Mouse (Mus musculus): ENCODE data around the gene Adra2c. TPM values are rescaled to one million over a fixed set of nuclear protein-coding genes. Genes with fewer than 3 reads are reported as not detected.

Adra2c gene
- polyA plus RNA-seq (2015; fragmentation: Nextera tagmentation; extraction: Ambion mirVana): not detected in 2 replicates

GRCm38 (mm10) chr5:35278019-35278418 lies at the start of gene Adra2c:
Gene Adra2c (plus strand): TSS chr5:35278319.
- Histone ChIP-seq H3K9me3 (replicated peaks) (no peaks in the 10 kb centered on the region), H3K9ac (no peak within 1 kb of the TSS), H3K36me3 (replicated peaks) (no peaks in the 10 kb centered on the region), H3K4me2 (peak within 1 kb of the TSS; percentile 44), H3K4me1 (replicated peaks) (no peaks in the 10 kb centered on the region), H3K27ac (replicated peaks) (no peak within 1 kb of the TSS), H3K4me3 (replicated peaks) (peak within 1 kb of the TSS; percentile 26), H3K27me3 (peaks cover 74% of the 10 kb centered on the region)
- no peak for ATAC-seq (ENCODE audit: insufficient read depth)
- 30% methylated on average over 3 of the region's 3 CpGs for WGBS (ENCODE audit: insufficient replicate concordance)

- no peak overlapping the region for H3K27ac ChIP-seq (replicated peaks)
- WGBS (ENCODE audit: insufficient replicate concordance): 35% methylated on average over 4 of the region's 4 CpGs
- no peaks in the 10 kb centered on the region for H3K4me1 ChIP-seq (replicated peaks)
- no peaks in the 10 kb centered on the region for H3K36me3 ChIP-seq (replicated peaks)
- no peaks in the 10 kb centered on the region for H3K27me3 ChIP-seq
- no peak overlapping the region for H3K4me3 ChIP-seq (replicated peaks)
- no peak overlapping the region for H3K9ac ChIP-seq
- no peak overlapping the region for H3K4me2 ChIP-seq
- no peaks in the 10 kb centered on the region for H3K9me3 ChIP-seq (replicated peaks)
- no peak for ATAC-seq (ENCODE audit: insufficient read depth)
These were observed 45.0 kb upstream of the Adra2c start for GRCm38 (mm10) chr5:35233142-35233541.

GRCm38 (mm10) chr5:35237757-35238156 lies 40.4 kb upstream of the Adra2c start:
- Histone ChIP-seq H3K9me3 (replicated peaks) (no peaks in the 10 kb centered on the region), H3K27me3 (no peaks in the 10 kb centered on the region), H3K4me3 (replicated peaks) (no peak overlapping the region), H3K4me2 (no peak overlapping the region), H3K9ac (no peak overlapping the region), H3K27ac (replicated peaks) (no peak overlapping the region), H3K4me1 (replicated peaks) (no peaks in the 10 kb centered on the region), H3K36me3 (replicated peaks) (no peaks in the 10 kb centered on the region)
- WGBS (ENCODE audit: insufficient replicate concordance): 59% methylated on average over 4 of the region's 4 CpGs
- ATAC-seq (ENCODE audit: insufficient read depth): no peak

- no peaks in the 10 kb centered on the region for H3K36me3 ChIP-seq (replicated peaks)
- no peak overlapping the region for H3K4me3 ChIP-seq (replicated peaks)
- H3K9ac ChIP-seq: no peak overlapping the region
- 47% methylated on average over 2 of the region's 2 CpGs for WGBS (ENCODE audit: insufficient replicate concordance)
- no peak overlapping the region for H3K4me2 ChIP-seq
- no peaks in the 10 kb centered on the region for H3K27me3 ChIP-seq
- no peaks in the 10 kb centered on the region for H3K4me1 ChIP-seq (replicated peaks)
- H3K27ac ChIP-seq (replicated peaks): no peak overlapping the region
- H3K9me3 ChIP-seq (replicated peaks): no peaks in the 10 kb centered on the region
- ATAC-seq (ENCODE audit: insufficient read depth): no peak
These were observed 39.5 kb upstream of the Adra2c start for GRCm38 (mm10) chr5:35238627-35239026.

- Histone ChIP-seq H3K9ac (no peak overlapping the region), H3K4me3 (replicated peaks) (no peak overlapping the region), H3K27me3 (no peaks in the 10 kb centered on the region), H3K4me1 (replicated peaks) (no peaks in the 10 kb centered on the region), H3K27ac (replicated peaks) (no peak overlapping the region), H3K36me3 (replicated peaks) (no peaks in the 10 kb centered on the region), H3K4me2 (no peak overlapping the region), H3K9me3 (replicated peaks) (no peaks in the 10 kb centered on the region)
- WGBS (ENCODE audit: insufficient replicate concordance): 30% methylated on average over 3 of the region's 3 CpGs
- no peak for ATAC-seq (ENCODE audit: insufficient read depth)
These were observed 36.6 kb upstream of the Adra2c start for GRCm38 (mm10) chr5:35241556-35241955.

- no peak for ATAC-seq (ENCODE audit: insufficient read depth)
- H3K4me2 ChIP-seq: no peak overlapping the region
- no peaks in the 10 kb centered on the region for H3K36me3 ChIP-seq (replicated peaks)
- no peak overlapping the region for H3K4me3 ChIP-seq (replicated peaks)
- H3K27ac ChIP-seq (replicated peaks): no peak overlapping the region
- H3K4me1 ChIP-seq (replicated peaks): no peaks in the 10 kb centered on the region
- H3K9me3 ChIP-seq (replicated peaks): no peaks in the 10 kb centered on the region
- no peak overlapping the region for H3K9ac ChIP-seq
- no peaks in the 10 kb centered on the region for H3K27me3 ChIP-seq
- 3% methylated on average over 1 of the region's 1 CpGs for WGBS (ENCODE audit: insufficient replicate concordance)
These were observed 33.9 kb upstream of the Adra2c start for GRCm38 (mm10) chr5:35244204-35244603.

- ATAC-seq (ENCODE audit: insufficient read depth): no peak
- Histone ChIP-seq H3K27me3 (no peaks in the 10 kb centered on the region), H3K27ac (replicated peaks) (no peak overlapping the region), H3K9me3 (replicated peaks) (no peaks in the 10 kb centered on the region), H3K4me3 (replicated peaks) (no peak overlapping the region), H3K36me3 (replicated peaks) (no peaks in the 10 kb centered on the region), H3K4me1 (replicated peaks) (no peaks in the 10 kb centered on the region), H3K4me2 (no peak overlapping the region), H3K9ac (no peak overlapping the region)
- WGBS (ENCODE audit: insufficient replicate concordance): 46% methylated on average over 11 of the region's 11 CpGs
These were observed 32.4 kb upstream of the Adra2c start for GRCm38 (mm10) chr5:35245555-35246273.

GRCm38 (mm10) chr5:35254964-35255716 lies 23.0 kb upstream of the Adra2c start:
- ATAC-seq (ENCODE audit: insufficient read depth): no peak
- Histone ChIP-seq H3K4me3 (replicated peaks) (no peak overlapping the region), H3K36me3 (replicated peaks) (no peaks in the 10 kb centered on the region), H3K4me2 (no peak overlapping the region), H3K27ac (replicated peaks) (no peak overlapping the region), H3K9ac (no peak overlapping the region), H3K27me3 (no peaks in the 10 kb centered on the region), H3K4me1 (replicated peaks) (no peaks in the 10 kb centered on the region), H3K9me3 (replicated peaks) (no peaks in the 10 kb centered on the region)
- 37% methylated on average over 5 of the region's 5 CpGs for WGBS (ENCODE audit: insufficient replicate concordance)

- H3K27me3 ChIP-seq: no peaks in the 10 kb centered on the region
- no peak overlapping the region for H3K9ac ChIP-seq
- no peak overlapping the region for H3K27ac ChIP-seq (replicated peaks)
- H3K36me3 ChIP-seq (replicated peaks): no peaks in the 10 kb centered on the region
- no peak overlapping the region for H3K4me3 ChIP-seq (replicated peaks)
- no peaks in the 10 kb centered on the region for H3K9me3 ChIP-seq (replicated peaks)
- WGBS (ENCODE audit: insufficient replicate concordance): 7% methylated on average over 4 of the region's 4 CpGs
- no peak overlapping the region for H3K4me2 ChIP-seq
- ATAC-seq (ENCODE audit: insufficient read depth): no peak
- H3K4me1 ChIP-seq (replicated peaks): no peaks in the 10 kb centered on the region
These were observed 14.4 kb upstream of the Adra2c start for GRCm38 (mm10) chr5:35263716-35264115.

- Histone ChIP-seq H3K4me1 (replicated peaks) (no peaks in the 10 kb centered on the region), H3K36me3 (replicated peaks) (no peaks in the 10 kb centered on the region), H3K9ac (no peak overlapping the region), H3K27ac (replicated peaks) (no peak overlapping the region), H3K4me2 (no peak overlapping the region), H3K9me3 (replicated peaks) (no peaks in the 10 kb centered on the region), H3K4me3 (replicated peaks) (no peak overlapping the region), H3K27me3 (no peaks in the 10 kb centered on the region)
- 58% methylated on average over 7 of the region's 7 CpGs for WGBS (ENCODE audit: insufficient replicate concordance)
- no peak for ATAC-seq (ENCODE audit: insufficient read depth)
These were observed 10.6 kb upstream of the Adra2c start for GRCm38 (mm10) chr5:35267486-35267885.

GRCm38 (mm10) chr5:35275356-35275755 lies 2.8 kb upstream of the Adra2c start:
- ATAC-seq (ENCODE audit: insufficient read depth): no peak
- Histone ChIP-seq H3K9me3 (replicated peaks) (no peaks in the 10 kb centered on the region), H3K4me2 (no peak overlapping the region), H3K4me3 (replicated peaks) (no peak overlapping the region), H3K27me3 (peaks cover 48% of the 10 kb centered on the region), H3K9ac (no peak overlapping the region), H3K4me1 (replicated peaks) (no peaks in the 10 kb centered on the region), H3K27ac (replicated peaks) (no peak overlapping the region), H3K36me3 (replicated peaks) (no peaks in the 10 kb centered on the region)
- WGBS (ENCODE audit: insufficient replicate concordance): 64% methylated on average over 11 of the region's 11 CpGs
